Mouse (Mus musculus): ENCODE measurements around the gene Minpp1.

GRCm38 (mm10) chr19:32463037-32463436 lies 22.5 kb upstream of the Minpp1 start:
- no peak for TF ChIP-seq EP300 (IDR thresholded peaks at IDR 0.05; ENCODE audit: low read depth)
- TF ChIP-seq CTCF (IDR thresholded peaks at IDR 0.05; ENCODE audit: low read depth), result no peak

Measured in liver, postnatal 0 days (tissue).